Comparison of ENCODE assay signal across 9 mouse cellular contexts in the genomic region with DNA sequence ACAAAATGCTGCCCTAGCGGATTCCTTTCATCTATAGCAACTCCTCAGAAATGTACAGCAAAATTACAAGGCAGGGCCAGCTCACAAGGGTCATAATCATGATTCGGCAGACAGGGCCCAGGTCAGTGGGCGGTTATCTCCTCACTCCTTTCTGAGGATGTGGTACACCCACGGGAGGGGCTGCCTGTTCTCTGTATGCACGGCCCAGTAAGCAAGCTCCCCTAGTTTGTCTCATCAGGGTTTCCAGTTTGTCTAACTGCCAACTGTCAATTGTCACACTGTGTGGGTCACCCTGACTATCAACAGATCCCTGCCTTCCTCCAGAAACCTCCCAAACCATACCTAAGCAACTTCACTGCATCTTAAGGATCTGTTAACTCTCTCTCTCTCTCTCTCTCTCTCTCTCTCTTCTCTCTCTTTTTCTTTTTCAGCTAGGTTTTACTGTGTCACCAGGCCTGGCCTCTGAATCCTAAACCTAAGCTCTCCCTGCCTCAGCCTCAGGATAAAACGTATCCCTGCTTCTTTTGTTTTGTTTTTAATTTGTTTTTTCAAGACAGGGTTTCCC. TPM values are rescaled to one million over a fixed set of nuclear protein-coding genes. Genes with fewer than 3 reads are reported as not detected.
DNase-seq lines count a peak whose midpoint lies in the region; ATAC-seq and TF ChIP-seq lines count a peak whose summit lies in the region.
"Had no signal": no experiment of that assay in that cellular context is flagged by ENCODE, and none has a peak within 500 bp of the region (broad histone marks: within the 10 kb centered on the region; RNA-seq: fewer than 3 reads in every experiment).

No protein-coding gene starts in this region.

- WGBS in kidney, postnatal 0 days, result 30% methylated on average over 6 of the region's 6 CpGs

- H3K27ac ChIP-seq in kidney, postnatal 0 days, result peak overlapping the region; percentile 10; the same call in 1 of the 2 replicates

- H3K36me3 ChIP-seq in kidney, postnatal 0 days (ENCODE audit: insufficient read depth, low read length), result no peaks in the 10 kb centered on the region

- H3K9ac ChIP-seq in kidney, postnatal 0 days (ENCODE audit: low read depth, low read length), result no peak overlapping the region

- DNase-seq in kidney, postnatal 0 days (ENCODE audit: low spot score), result no peak
- no peak for DNase-seq in kidney, postnatal 10 days
- DNase-seq in liver, result peak; percentile 88
- DNase-seq in spleen, postnatal 4 days (ENCODE audit: low spot score in 2 of 2), result peak; percentile 70 to 73
- DNase-seq in adrenal gland, adult 18-20 months (ENCODE audit: low spot score in 2 of 2), result no peak
- DNase-seq in embryo, embryonic 10 days (ENCODE audit: low spot score), result no peak
- DNase-seq in cerebellum, postnatal 4 days (ENCODE audit: low spot score in 2 of 2), result no peak

- H3K4me1 ChIP-seq in kidney, postnatal 0 days (replicated peaks; ENCODE audit: insufficient read depth, low read length), result peaks cover 14% of the 10 kb centered on the region

- no peak for TF ChIP-seq CTCF in kidney, postnatal 0 days (IDR thresholded peaks at IDR 0.05; ENCODE audit: low read depth)

- H3K9me3 ChIP-seq in kidney, postnatal 0 days (replicated peaks; ENCODE audit: low read length), result no peaks in the 10 kb centered on the region

- no peaks in the 10 kb centered on the region for H3K27me3 ChIP-seq in kidney, postnatal 0 days (ENCODE audit: insufficient read depth, low read length)

- ATAC-seq in kidney, postnatal 0 days (replicated peaks; ENCODE audit: low FRiP score, low read depth), result no peak
- ATAC-seq in activated CD4-positive, CD25-positive, alpha-beta regulatory T cell, adult 4 months, result peak; percentile 65

- H3K4me3 ChIP-seq in kidney, postnatal 0 days (replicated peaks; ENCODE audit: low read depth, low read length), result no peak overlapping the region

- no peak overlapping the region for H3K4me2 ChIP-seq in kidney, postnatal 0 days (ENCODE audit: low read length)
- H3K4me2 ChIP-seq: midbrain, embryonic 11.5 days had no signal

RNA-seq across cellular contexts. Expression of a gene that starts 55.5 kb away (rescaled TPM):
- polyA plus RNA-seq in kidney, postnatal 0 days (2015; fragmentation: Nextera tagmentation; extraction: Ambion mirVana), result 23.8 and 24.6 TPM in 2 replicates
- 100 to 1,000 TPM; 127 to 150 TPM for polyA plus RNA-seq in activated CD4-positive, CD25-positive, alpha-beta regulatory T cell, adult 4 months (2017; shearing (Covaris generic))
- 10 to 100 TPM in 1 of 2 experiments, 1 to 10 TPM in 1; 8.0 to 13.5 TPM for total RNA-seq in adrenal gland, adult 18-20 months (2021)

Comparison
In these comparisons a context has a peak if more than half of its experiments do, and no peak if none do; other contexts are left out.
1. DNase-seq: peak in liver (single experiment) and spleen, postnatal 4 days (2 of 2); none in kidney, postnatal 0 days (single experiment), kidney, postnatal 10 days (single experiment), adrenal gland, adult 18-20 months (0 of 2), embryo, embryonic 10 days (single experiment) and cerebellum, postnatal 4 days (0 of 2).